Mouse (Mus musculus) myocyte (in vitro differentiated cells): Measurements from ENCODE around the gene Cul1.

Experiments
- E2F4 ChIP-seq: IDR thresholded peaks from one replicate; pipeline ENCODE4 v1.6.1; 2011; ENCODE audit warnings: mild to moderate bottlenecking, control low read depth, moderate library complexity; ENCODE audit not compliant: insufficient read depth
- MAX ChIP-seq: IDR thresholded peaks from one replicate; pipeline ENCODE4 v1.6.1; 2011; ENCODE audit warnings: low read depth, mild to moderate bottlenecking, control low read depth
- MYOG ChIP-seq, 3 experiments: IDR thresholded peaks; one replicate each; pipeline ENCODE4 v1.6.1; 2011; ENCODE audit warnings: control low read depth in 2 of 3, low read depth in 2 of 3, mild to moderate bottlenecking in 2 of 3; ENCODE audit not compliant: insufficient read length in 2 of 3, control insufficient read depth in 1 of 3, insufficient read depth in 1 of 3
- POLR2A ChIP-seq: IDR thresholded peaks from one replicate; pipeline ENCODE4 v1.6.1; 2011; ENCODE audit warnings: low read depth, mild to moderate bottlenecking, control low read depth, moderate library complexity; ENCODE audit not compliant: insufficient read length
- POLR2AphosphoS2 ChIP-seq: IDR thresholded peaks from one replicate; pipeline ENCODE4 v1.6.1; 2011; ENCODE audit warnings: low read depth, control low read depth; ENCODE audit not compliant: insufficient read length
- REST ChIP-seq: IDR thresholded peaks from one replicate; pipeline ENCODE4 v1.6.1; 2011; ENCODE audit warnings: mild to moderate bottlenecking, control low read depth, moderate library complexity; ENCODE audit not compliant: insufficient read depth, insufficient read length
- TCF12 ChIP-seq: IDR thresholded peaks from one replicate; pipeline ENCODE4 v1.6.1; 2011; ENCODE audit warnings: mild to moderate bottlenecking, control low read depth; ENCODE audit not compliant: poor library complexity, insufficient read depth, severe bottlenecking
- TCF3 ChIP-seq: IDR thresholded peaks from one replicate; pipeline ENCODE4 v1.6.1; 2011; ENCODE audit warnings: low read depth, control low read depth; ENCODE audit not compliant: insufficient read length
- USF1 ChIP-seq: IDR thresholded peaks from one replicate; pipeline ENCODE4 v1.6.1; 2011; ENCODE audit warnings: low read depth, mild to moderate bottlenecking, control low read depth, moderate library complexity

GRCm38 (mm10) chr6:47413656-47414055, 39.5 kb upstream of the Cul1 start:
- TF ChIP-seq POLR2A (no peak), MYOG (IDR thresholded peaks at IDR 0.05; ENCODE audit: control insufficient read depth in 1 of 3, insufficient read depth in 1 of 3, insufficient read length in 2 of 3, low read depth in 2 of 3) (no peak), USF1 (no peak), TCF12 (no peak), MAX (no peak), TCF3 (no peak), POLR2AphosphoS2 (no peak), E2F4 (no peak), REST (no peak)
